Mouse (Mus musculus) C2C12 (cell line): ENCODE results near the gene Cnot6.

Source experiments
- CEBPB ChIP-seq: IDR thresholded peaks from one replicate; pipeline ENCODE4 v1.6.1; 2011; ENCODE audit warnings: low read depth, mild to moderate bottlenecking, control low read depth, moderate library complexity
- CTCF ChIP-seq: IDR thresholded peaks from one replicate; pipeline ENCODE4 v1.5.1; 2011; ENCODE audit not compliant: control insufficient read depth, insufficient read depth, insufficient read length
- MAX ChIP-seq: IDR thresholded peaks from one replicate; pipeline ENCODE4 v1.6.1; 2011; ENCODE audit warnings: mild to moderate bottlenecking, control low read depth
- MYOD1 ChIP-seq: IDR thresholded peaks from one replicate; pipeline ENCODE4 v1.6.1; 2011; ENCODE audit warnings: low read depth; ENCODE audit not compliant: control insufficient read depth, insufficient read length
- MYOG ChIP-seq: IDR thresholded peaks from one replicate; pipeline ENCODE4 v1.6.1; 2011; ENCODE audit not compliant: control insufficient read depth, insufficient read length; ENCODE audit errors: extremely low read depth
- USF1 ChIP-seq: IDR thresholded peaks from one replicate; pipeline ENCODE4 v1.6.1; 2011; ENCODE audit warnings: low read depth, mild to moderate bottlenecking, control low read depth, moderate library complexity

GRCm38 (mm10) chr11:49738659-49739406 lies 26.3 kb upstream of the Cnot6 start:
- TF ChIP-seq USF1 (no peak), CTCF (no peak), MYOD1 (peak; percentile 48), MAX (peak; percentile 37), MYOG (no peak), CEBPB (peak; percentile 87)
